Mouse (Mus musculus): ENCODE measurements at regions not wholly inside any gene's neighbourhood (a gene's known extent, or its start where the extent isn't known, plus 50 kb on each side); places are given as distances from the start of the nearest gene placed in this dataset.

- TF ChIP-seq POLR2A (IDR thresholded peaks at IDR 0.05; ENCODE audit: extremely low read depth, insufficient read depth, low read length), result no peak
- TF ChIP-seq CTCF (IDR thresholded peaks at IDR 0.05; ENCODE audit: low read depth, low read length), result no peak
These were observed 523.5 kb upstream of the Mpdz start for GRCm38 (mm10) chr4:81966054-81966623.

All from liver, adult 2 months (tissue).